Mouse (Mus musculus) olfactory bulb, adult 2 months (tissue): ENCODE data around the gene Ndn.

ENCODE experiments used
- CTCF ChIP-seq: fragments of 200-500 bp; IDR thresholded peaks from 2 replicates; pipeline ENCODE4 v1.5.1; 2012; ENCODE audit warnings: low read depth, mild to moderate bottlenecking, low read length, moderate library complexity; ENCODE audit not compliant: insufficient read depth
- POLR2A ChIP-seq: fragments of 200-500 bp; IDR thresholded peaks from 2 replicates; pipeline ENCODE4 v1.6.1; 2012; ENCODE audit warnings: mild to moderate bottlenecking, low read depth, low read length, moderate library complexity; ENCODE audit not compliant: insufficient read depth

DNA sequence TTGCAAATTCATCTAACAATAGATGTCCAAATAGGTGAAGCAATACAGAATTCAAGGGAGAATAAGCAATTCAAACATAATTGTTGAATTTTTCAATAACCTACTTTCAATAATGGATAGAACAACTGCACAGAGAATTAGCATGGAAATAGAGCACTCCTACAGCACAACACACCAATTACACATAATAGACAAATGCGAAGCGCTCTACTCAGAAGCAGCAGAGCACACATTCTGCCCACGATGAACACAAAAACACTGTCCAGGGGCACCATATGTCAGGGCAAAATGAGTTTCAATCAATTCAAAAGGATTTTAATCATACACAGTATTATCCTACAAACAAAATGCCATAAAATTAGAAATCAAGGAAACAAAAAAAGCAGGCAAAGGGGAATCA is 43.9 kb upstream of the Ndn start:
- TF ChIP-seq POLR2A (no peak), CTCF (no peak)
